Mouse (Mus musculus) macrophage (primary cell): ENCODE data around the gene Hephl1. TPM values are rescaled to one million over a fixed set of nuclear protein-coding genes. Genes with fewer than 3 reads are reported as not detected.

ENCODE experiments used
- H3K27ac ChIP-seq: fragments of 350-480 bp; formaldehyde crosslinking; 2 replicates; pipeline ENCODE4 v1.9.0; 2021
- H3K36me3 ChIP-seq: fragments of 350-480 bp; formaldehyde crosslinking; 2 replicates; pipeline ENCODE4 v1.9.0; 2021; ENCODE audit errors: inconsistent target
- H3K4me3 ChIP-seq: fragments of 350-480 bp; formaldehyde crosslinking; 2 replicates; pipeline ENCODE4 v1.9.0; 2021; ENCODE audit errors: inconsistent target
- H3K79me2 ChIP-seq: fragments of 350-480 bp; formaldehyde crosslinking; 2 replicates; pipeline ENCODE4 v1.9.0; 2021; ENCODE audit errors: inconsistent target
- WGBS: methylation state at CpG from one replicate; pipeline ENCODE4 v1.1.7; 2026; ENCODE audit warnings: inconsistent platforms; ENCODE audit not compliant: missing documents; 5-methylcytosine and 5-hydroxymethylcytosine counted together
- polyA plus RNA-seq: library from polyadenylated mRNA; stranded (reverse); fragments of 250-400 nt; gene quantifications from 3 replicates; pipeline ENCODE4 v1.2.4, GENCODE M21; 2018; ENCODE audit warnings: inconsistent platforms

Hephl1 gene
- polyA plus RNA-seq, 1 experiment from 2014 or later = not detected

- H3K27ac ChIP-seq = no peak overlapping the region
- no peaks in the 10 kb centered on the region for H3K79me2 ChIP-seq
- H3K36me3 ChIP-seq = no peaks in the 10 kb centered on the region
- WGBS = 91% methylated on average over 2 of the region's 2 CpGs
- no peak overlapping the region for H3K4me3 ChIP-seq
Observed at GRCm38 (mm10) chr9:15097172-15097571, 14.7 kb downstream of the Hephl1 start.

GRCm38 (mm10) chr9:15096161-15096560, 15.7 kb downstream of the Hephl1 start:
- H3K27ac ChIP-seq = no peak overlapping the region
- H3K4me3 ChIP-seq = no peak overlapping the region
- H3K79me2 ChIP-seq = no peaks in the 10 kb centered on the region
- no peaks in the 10 kb centered on the region for H3K36me3 ChIP-seq
- 83% methylated on average over 1 of the region's 1 CpGs for WGBS

- H3K79me2 ChIP-seq = no peaks in the 10 kb centered on the region
- H3K4me3 ChIP-seq = no peak overlapping the region
- WGBS = 62% methylated on average over 3 of the region's 3 CpGs
- no peak overlapping the region for H3K27ac ChIP-seq
- no peaks in the 10 kb centered on the region for H3K36me3 ChIP-seq
Observed at GRCm38 (mm10) chr9:15095206-15095605, 16.7 kb downstream of the Hephl1 start.

- H3K79me2 ChIP-seq = no peaks in the 10 kb centered on the region
- no peak overlapping the region for H3K27ac ChIP-seq
- H3K4me3 ChIP-seq = no peak overlapping the region
- H3K36me3 ChIP-seq = no peaks in the 10 kb centered on the region
- 91% methylated on average over 6 of the region's 6 CpGs for whole genome bisulfite sequencing
Observed at GRCm38 (mm10) chr9:15068686-15069295, 43.1 kb downstream of the Hephl1 start.

GRCm38 (mm10) chr9:15067995-15068685, 43.8 kb downstream of the Hephl1 start:
- no peaks in the 10 kb centered on the region for H3K79me2 ChIP-seq
- H3K36me3 ChIP-seq = no peaks in the 10 kb centered on the region
- H3K27ac ChIP-seq = no peak overlapping the region
- 86% methylated on average over 7 of the region's 7 CpGs for WGBS
- H3K4me3 ChIP-seq = no peak overlapping the region

- 20% methylated on average over 1 of the region's 1 CpGs for WGBS
- H3K4me3 ChIP-seq = no peak overlapping the region
- no peak overlapping the region for H3K27ac ChIP-seq
- no peaks in the 10 kb centered on the region for H3K79me2 ChIP-seq
- no peaks in the 10 kb centered on the region for H3K36me3 ChIP-seq
Observed at GRCm38 (mm10) chr9:15064176-15064575, 47.7 kb downstream of the Hephl1 start.

- WGBS = 82% methylated on average over 5 of the region's 5 CpGs
- H3K27ac ChIP-seq = no peak overlapping the region
- H3K36me3 ChIP-seq = no peaks in the 10 kb centered on the region
- no peaks in the 10 kb centered on the region for H3K79me2 ChIP-seq
- no peak overlapping the region for H3K4me3 ChIP-seq
Observed at GRCm38 (mm10) chr9:15060847-15061246, 51.1 kb downstream of the Hephl1 start.

- Histone ChIP-seq H3K4me3 (no peak overlapping the region), H3K36me3 (no peaks in the 10 kb centered on the region), H3K79me2 (no peaks in the 10 kb centered on the region), H3K27ac (no peak overlapping the region)
- 90% methylated on average over 6 of the region's 6 CpGs for WGBS
Observed at GRCm38 (mm10) chr9:15060026-15060425, 51.9 kb downstream of the Hephl1 start.

GRCm38 (mm10) chr9:15045740-15046139, 66.2 kb downstream of the Hephl1 start:
- H3K79me2 ChIP-seq = peaks cover 40% of the 10 kb centered on the region; the same call in 1 of the 2 replicates
- peak overlapping the region; percentile 13; the same call in 1 of the 2 replicates for H3K27ac ChIP-seq
- peak overlapping the region; percentile 51 for H3K4me3 ChIP-seq
- 22% methylated on average over 7 of the region's 10 CpGs for WGBS
- no peaks in the 10 kb centered on the region for H3K36me3 ChIP-seq

- peak within 1 kb of the TSS; percentile 13; the same call in 1 of the 2 replicates for H3K27ac ChIP-seq
- peaks cover 46% of the 10 kb centered on the region for H3K79me2 ChIP-seq
- H3K4me3 ChIP-seq = peak within 1 kb of the TSS; percentile 52
- under 1% methylated on average over 59 of the region's 68 CpGs for WGBS
- no peaks in the 10 kb centered on the region for H3K36me3 ChIP-seq
Observed at GRCm38 (mm10) chr9:15045084-15045669, 66.7 kb downstream of the Hephl1 start, which contains the start of gene Panx1. Gene Panx1, minus strand, starts transcription at chr9:15045478.

- peaks cover 52% of the 10 kb centered on the region for H3K79me2 ChIP-seq
- H3K4me3 ChIP-seq = peak overlapping the region; percentile 52
- H3K36me3 ChIP-seq = no peaks in the 10 kb centered on the region
- WGBS = 3% methylated on average over 28 of the region's 28 CpGs
- no peak overlapping the region for H3K27ac ChIP-seq
Observed at GRCm38 (mm10) chr9:15044391-15045083, 67.4 kb downstream of the Hephl1 start.

GRCm38 (mm10) chr9:15041556-15041955, 70.4 kb downstream of the Hephl1 start:
- WGBS = 97% methylated on average over 10 of the region's 11 CpGs
- no peak overlapping the region for H3K27ac ChIP-seq
- H3K36me3 ChIP-seq = no peaks in the 10 kb centered on the region
- H3K4me3 ChIP-seq = no peak overlapping the region
- peaks cover 60% of the 10 kb centered on the region for H3K79me2 ChIP-seq

GRCm38 (mm10) chr9:15039848-15040247, 72.1 kb downstream of the Hephl1 start:
- no peaks in the 10 kb centered on the region for H3K36me3 ChIP-seq
- H3K79me2 ChIP-seq = peaks cover 69% of the 10 kb centered on the region
- 94% methylated on average over 5 of the region's 5 CpGs for WGBS
- no peak overlapping the region for H3K27ac ChIP-seq
- H3K4me3 ChIP-seq = no peak overlapping the region

- peak overlapping the region; percentile 61 for H3K27ac ChIP-seq
- no peak overlapping the region for H3K4me3 ChIP-seq
- no peaks in the 10 kb centered on the region for H3K36me3 ChIP-seq
- H3K79me2 ChIP-seq = peaks cover 56% of the 10 kb centered on the region
- 31% methylated on average over 3 of the region's 3 CpGs for WGBS
Observed at GRCm38 (mm10) chr9:15037704-15038103, 74.2 kb downstream of the Hephl1 start.

- Histone ChIP-seq H3K36me3 (no peaks in the 10 kb centered on the region), H3K79me2 (peaks cover 51% of the 10 kb centered on the region), H3K27ac (peak overlapping the region; percentile 61), H3K4me3 (no peak overlapping the region)
Observed at GRCm38 (mm10) chr9:15037237-15037636, 74.7 kb downstream of the Hephl1 start.
